8 mouse cellular contexts compared by ENCODE assay signal in genomic region chr14:103346729-103347505, GRCm38 (mm10). TPM values are rescaled to one million over a fixed set of nuclear protein-coding genes. Genes with fewer than 3 reads are reported as not detected.
DNase-seq lines count a peak whose midpoint lies in the region; ATAC-seq and TF ChIP-seq lines count a peak whose summit lies in the region.

TSS of gene Mycbp2 (minus strand) at chr14:103346814.

- H3K4me3 ChIP-seq in E14TG2a.4 (replicated peaks; ENCODE audit: low read length) = peak within 1 kb of the TSS; percentile 82
- peak within 1 kb of the TSS; percentile 60 for H3K4me3 ChIP-seq in forebrain, embryonic 12.5 days (replicated peaks)
- peak within 1 kb of the TSS; percentile 93 for H3K4me3 ChIP-seq in heart, postnatal 0 days (ENCODE audit: low read depth, low read length)
- H3K4me3 ChIP-seq in liver, embryonic 16.5 days (ENCODE audit: low read depth, low read length) = peak within 1 kb of the TSS; percentile 83
- H3K4me3 ChIP-seq in neural tube, embryonic 13.5 days = peak within 1 kb of the TSS; percentile 83
- H3K4me3 ChIP-seq in testis, adult 2 months (ENCODE audit: control insufficient read depth, low read depth, low read length) = peak within 1 kb of the TSS; percentile 94

- TF ChIP-seq CTCF in E14TG2a.4 (conservative IDR thresholded peaks at IDR 0.05; ENCODE audit: low read length) = no peak
- TF ChIP-seq CTCF in heart, postnatal 0 days (IDR thresholded peaks at IDR 0.05; ENCODE audit: low read depth) = no peak
- TF ChIP-seq CTCF in testis, adult 2 months (IDR thresholded peaks at IDR 0.05; ENCODE audit: control insufficient read depth, insufficient read depth, insufficient replicate concordance, low read depth, low read length) = 0 out of 2 replicates have a peak, but pooled peaks have one; percentile 13

- no peaks in the 10 kb centered on the region for H3K36me3 ChIP-seq in E14TG2a.4 (ENCODE audit: insufficient read depth, low read length)
- H3K36me3 ChIP-seq in forebrain, embryonic 12.5 days (replicated peaks) = no peaks in the 10 kb centered on the region
- no peaks in the 10 kb centered on the region for H3K36me3 ChIP-seq in heart, postnatal 0 days (replicated peaks; ENCODE audit: control insufficient read depth, insufficient read depth, low read length)
- H3K36me3 ChIP-seq in liver, embryonic 16.5 days (ENCODE audit: control insufficient read depth, insufficient read depth) = no peaks in the 10 kb centered on the region
- no peaks in the 10 kb centered on the region for H3K36me3 ChIP-seq in neural tube, embryonic 13.5 days
- no peaks in the 10 kb centered on the region for H3K36me3 ChIP-seq in testis, adult 2 months (ENCODE audit: control insufficient read depth, insufficient read depth, low read length)

- DNase-seq in c-Kit-positive CD71-positive TER-119-positive erythroid progenitor cells, embryonic 14.5 days (ENCODE audit: low spot score) = peak; percentile 95
- DNase-seq in heart, postnatal 0 days (ENCODE audit: low spot score) = peak; percentile 96
- peak; percentile 99 to 100 for DNase-seq in kidney, postnatal 4 days

- H3K27ac ChIP-seq in forebrain, embryonic 12.5 days = peak within 1 kb of the TSS; percentile 97
- peak within 1 kb of the TSS; percentile 87 for H3K27ac ChIP-seq in heart, postnatal 0 days (ENCODE audit: low read depth)
- H3K27ac ChIP-seq in liver, embryonic 16.5 days (ENCODE audit: low read length) = peak within 1 kb of the TSS; percentile 95
- H3K27ac ChIP-seq in neural tube, embryonic 13.5 days (replicated peaks) = peak within 1 kb of the TSS; percentile 97
- peak within 1 kb of the TSS; percentile 64 for H3K27ac ChIP-seq in testis, adult 2 months (ENCODE audit: control insufficient read depth, insufficient read depth, low read depth, low read length)

- peaks cover 26% of the 10 kb centered on the region for H3K27me3 ChIP-seq in E14TG2a.4 (ENCODE audit: insufficient read depth, low read length)
- 0 out of 2 replicates have a peak, but pooled peaks cover 5% of the 10 kb centered on the region for H3K27me3 ChIP-seq in forebrain, embryonic 12.5 days
- no peaks in the 10 kb centered on the region for H3K27me3 ChIP-seq in heart, postnatal 0 days (ENCODE audit: control insufficient read depth, insufficient read depth, low read length)
- no peaks in the 10 kb centered on the region for H3K27me3 ChIP-seq in liver, embryonic 16.5 days (ENCODE audit: control insufficient read depth, insufficient read depth, low read depth, low read length)
- H3K27me3 ChIP-seq in neural tube, embryonic 13.5 days = no peaks in the 10 kb centered on the region
- no peaks in the 10 kb centered on the region for H3K27me3 ChIP-seq in testis, adult 2 months (ENCODE audit: control insufficient read depth, insufficient read depth, low read length)

- no peaks in the 10 kb centered on the region for H3K9me3 ChIP-seq in E14TG2a.4 (ENCODE audit: low read length)
- H3K9me3 ChIP-seq in forebrain, embryonic 12.5 days = no peaks in the 10 kb centered on the region
- no peaks in the 10 kb centered on the region for H3K9me3 ChIP-seq in heart, postnatal 0 days (replicated peaks; ENCODE audit: control insufficient read depth, low read length)
- H3K9me3 ChIP-seq in liver, embryonic 16.5 days (replicated peaks; ENCODE audit: control insufficient read depth, low read length) = no peaks in the 10 kb centered on the region
- no peaks in the 10 kb centered on the region for H3K9me3 ChIP-seq in neural tube, embryonic 13.5 days

- peak within 1 kb of the TSS; percentile 72 for H3K4me2 ChIP-seq in forebrain, embryonic 12.5 days
- H3K4me2 ChIP-seq in heart, postnatal 0 days (ENCODE audit: low read depth, low read length) = peak within 1 kb of the TSS; percentile 98
- H3K4me2 ChIP-seq in liver, embryonic 16.5 days (ENCODE audit: low read depth, low read length) = peak within 1 kb of the TSS; percentile 98
- H3K4me2 ChIP-seq in neural tube, embryonic 13.5 days = peak within 1 kb of the TSS; percentile 78

- TF ChIP-seq POLR2A in testis, adult 2 months (IDR thresholded peaks at IDR 0.05; ENCODE audit: control insufficient read depth, low read depth, low read length) = peak; percentile 81

- H3K9ac ChIP-seq in forebrain, embryonic 12.5 days = peak within 1 kb of the TSS; percentile 85
- H3K9ac ChIP-seq in heart, postnatal 0 days (replicated peaks; ENCODE audit: low read depth, low read length) = peak within 1 kb of the TSS; percentile 84
- H3K9ac ChIP-seq in liver, embryonic 16.5 days (ENCODE audit: low read depth, low read length) = peak within 1 kb of the TSS; percentile 85
- H3K9ac ChIP-seq in neural tube, embryonic 13.5 days = peak within 1 kb of the TSS; percentile 94

- ATAC-seq in forebrain, embryonic 12.5 days (ENCODE audit: low FRiP score) = peak; percentile 98
- peak; percentile 99 for ATAC-seq in heart, postnatal 0 days (ENCODE audit: insufficient read depth, low read depth)
- ATAC-seq in liver, embryonic 16.5 days (ENCODE audit: low read depth) = peak; percentile 95
- peak; percentile 97 for ATAC-seq in neural tube, embryonic 13.5 days (ENCODE audit: low read depth)

- no peak for TF ChIP-seq EP300 in heart, postnatal 0 days (IDR thresholded peaks at IDR 0.05; ENCODE audit: low read depth)

- H3K4me1 ChIP-seq in E14TG2a.4 (replicated peaks; ENCODE audit: low read depth, low read length) = peaks cover 27% of the 10 kb centered on the region
- H3K4me1 ChIP-seq in forebrain, embryonic 12.5 days = peaks cover 24% of the 10 kb centered on the region
- peaks cover 19% of the 10 kb centered on the region for H3K4me1 ChIP-seq in heart, postnatal 0 days (ENCODE audit: control insufficient read depth, insufficient read depth)
- H3K4me1 ChIP-seq in liver, embryonic 16.5 days (ENCODE audit: control insufficient read depth, low read depth, low read length) = peaks cover 40% of the 10 kb centered on the region
- peaks cover 53% of the 10 kb centered on the region for H3K4me1 ChIP-seq in neural tube, embryonic 13.5 days (replicated peaks)
- peaks cover 18% of the 10 kb centered on the region for H3K4me1 ChIP-seq in testis, adult 2 months (ENCODE audit: control insufficient read depth, insufficient read depth, low read length)

- WGBS in forebrain, embryonic 12.5 days = 6% methylated on average over 31 of the region's 41 CpGs
- 5% methylated on average over 40 of the region's 41 CpGs for WGBS in heart, postnatal 0 days
- 1% methylated on average over 41 of the region's 41 CpGs for WGBS in liver, embryonic 16.5 days (ENCODE audit: insufficient replicate concordance)
- 6% methylated on average over 38 of the region's 41 CpGs for WGBS in neural tube, embryonic 13.5 days

RNA-seq across cellular contexts. Expression of gene Mycbp2, which starts in this region (rescaled TPM):
- polyA plus RNA-seq in forebrain, embryonic 12.5 days (2016; fragmentation: Nextera tagmentation; extraction: Ambion mirVana) = 33.4 and 36.2 TPM in 2 replicates
- 15.0 and 20.2 TPM in 2 replicates for total RNA-seq in heart, postnatal 0 days (2014; rRNA removed; ENCODE audit: low replicate concordance)
- polyA plus RNA-seq in heart, postnatal 0 days (2015; fragmentation: Nextera tagmentation; extraction: Ambion mirVana) = 8.4 and 8.7 TPM in 2 replicates
- polyA plus RNA-seq in liver, embryonic 16.5 days (2015; fragmentation: Nextera tagmentation; extraction: Ambion mirVana) = 5.8 and 6.7 TPM in 2 replicates
- 50.1 and 51.8 TPM in 2 replicates for polyA plus RNA-seq in neural tube, embryonic 13.5 days (2015; fragmentation: Nextera tagmentation; extraction: Ambion mirVana)
- polyA plus RNA-seq in testis, adult 2 months (2012; rRNA removed) = 27.2 and 31.6 TPM in 2 replicates

Comparison
In these comparisons a context has a peak if more than half of its experiments do, and no peak if none do; other contexts are left out.
1. Peak in every context shown above with its lines: DNase-seq, ATAC-seq, H3K4me3 ChIP-seq and H3K27ac ChIP-seq.